Mouse (Mus musculus): ENCODE measurements around the gene Pole4.
A peak's percentile ranks its signal among the peaks of the same experiment; 100 is the strongest.
"Not testable (repeated sequence)": the region's sequence is repeated elsewhere in the genome, so short reads cannot be mapped to it uniquely, and the experiment has no call there.

Gene Pole4

DNA sequence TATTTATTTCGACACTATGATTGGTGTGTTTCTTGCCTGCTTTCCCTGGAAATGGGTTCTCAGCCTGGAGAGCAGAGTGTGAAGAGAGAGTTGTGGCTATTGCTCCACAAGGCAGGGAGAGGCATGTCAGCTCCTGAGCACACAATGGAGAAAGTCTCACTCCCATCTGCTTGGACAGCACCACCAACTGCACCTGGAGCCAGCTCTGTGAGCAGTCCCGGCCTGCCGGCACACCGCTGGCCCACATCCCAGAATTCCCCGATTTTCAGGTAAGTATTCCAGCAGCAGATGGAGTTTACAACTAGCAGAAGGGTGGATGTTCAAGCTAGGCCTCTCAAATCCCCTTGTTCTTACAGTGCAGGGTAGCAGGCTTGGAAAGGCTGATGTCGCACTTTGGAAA is 10.1 kb upstream of the Pole4 start:
- DNase-seq (ENCODE audit: extremely low read depth, low read depth, low spot score) = peak; percentile 72

DNA sequence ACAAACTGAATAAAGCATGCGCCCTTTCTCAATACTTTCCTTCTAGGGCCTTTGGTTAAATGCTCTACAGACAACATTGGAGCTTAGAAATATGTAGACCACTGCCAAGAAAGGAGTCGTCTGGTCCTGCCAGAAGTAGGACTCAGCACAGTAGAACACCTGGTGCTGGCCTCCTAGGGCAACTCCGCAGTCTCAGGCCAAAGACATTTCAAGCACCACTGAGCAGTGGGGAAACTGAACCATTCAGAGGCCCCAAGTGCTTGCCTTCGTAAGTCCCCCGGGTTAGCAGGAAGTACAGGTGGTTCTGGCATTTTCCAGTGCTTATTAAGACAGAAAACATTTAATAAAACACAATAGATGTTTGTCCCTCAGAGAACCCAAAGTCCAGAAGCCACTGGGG is 9.7 kb upstream of the Pole4 start:
- no peak for DNase-seq (ENCODE audit: extremely low read depth, low read depth, low spot score)

DNA sequence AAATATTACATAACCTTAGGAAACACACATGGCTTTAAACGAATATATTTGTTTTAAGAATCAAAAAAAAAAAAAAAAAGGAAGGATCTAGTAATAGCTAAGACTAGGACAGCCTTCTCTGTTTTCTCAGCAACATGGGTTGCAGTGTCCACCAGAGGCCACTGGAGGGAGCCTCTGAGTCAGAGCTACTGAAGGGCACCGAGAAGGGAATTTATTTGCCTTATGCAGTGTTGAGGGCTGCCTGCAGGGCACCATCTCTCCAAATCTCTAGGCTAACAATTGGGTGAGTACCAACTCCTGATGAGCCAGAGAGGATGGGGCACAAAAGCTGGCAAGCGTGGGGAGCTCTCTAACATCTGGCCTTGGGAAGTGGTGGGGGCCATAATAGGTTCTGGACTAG is 9.1 kb upstream of the Pole4 start:
- no peak for DNase-seq (ENCODE audit: extremely low read depth, low read depth, low spot score)

DNA sequence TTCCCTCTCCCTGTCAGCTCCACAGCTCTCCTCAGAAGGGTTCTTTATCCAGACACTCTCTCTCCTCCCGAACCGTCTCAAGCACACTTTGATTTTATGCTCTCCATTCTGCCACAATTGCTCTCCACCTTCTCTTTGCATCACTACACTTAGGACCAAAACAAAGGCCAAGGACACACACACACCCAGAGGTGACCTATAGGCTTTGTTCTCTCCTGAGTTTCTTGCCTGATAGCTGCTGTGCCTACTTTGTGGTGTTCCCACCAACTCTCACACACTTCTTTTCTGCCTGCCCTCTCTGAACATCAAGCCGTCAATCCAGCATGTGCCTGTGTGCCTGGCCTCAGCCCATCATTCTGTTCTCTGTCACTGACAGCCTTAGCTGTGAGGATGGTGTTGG is 2.6 kb upstream of the Pole4 start:
- no peak for DNase-seq (ENCODE audit: extremely low read depth, low read depth, low spot score)

DNA sequence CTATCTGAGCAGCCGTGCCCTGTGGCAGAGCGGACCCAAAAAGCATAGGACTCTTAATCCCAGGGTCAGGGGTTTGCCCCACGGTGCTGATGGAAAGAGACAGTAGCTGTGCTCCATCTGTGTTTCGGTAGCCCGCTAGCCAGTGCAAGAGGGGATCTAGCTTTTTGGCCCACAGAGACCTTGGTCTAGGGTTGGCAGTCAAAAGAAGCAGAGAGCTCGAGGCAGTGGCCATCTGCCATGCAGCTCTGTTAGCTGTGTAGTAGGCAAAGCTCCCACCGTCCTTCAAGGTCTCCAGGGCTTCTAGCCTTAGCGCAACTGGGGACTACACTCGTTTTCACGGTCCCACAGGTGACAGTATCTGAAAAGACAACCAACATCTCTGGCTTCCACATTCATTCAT is 2.1 kb upstream of the Pole4 start:
- DNase-seq (ENCODE audit: extremely low read depth, low read depth, low spot score) = no peak

DNA sequence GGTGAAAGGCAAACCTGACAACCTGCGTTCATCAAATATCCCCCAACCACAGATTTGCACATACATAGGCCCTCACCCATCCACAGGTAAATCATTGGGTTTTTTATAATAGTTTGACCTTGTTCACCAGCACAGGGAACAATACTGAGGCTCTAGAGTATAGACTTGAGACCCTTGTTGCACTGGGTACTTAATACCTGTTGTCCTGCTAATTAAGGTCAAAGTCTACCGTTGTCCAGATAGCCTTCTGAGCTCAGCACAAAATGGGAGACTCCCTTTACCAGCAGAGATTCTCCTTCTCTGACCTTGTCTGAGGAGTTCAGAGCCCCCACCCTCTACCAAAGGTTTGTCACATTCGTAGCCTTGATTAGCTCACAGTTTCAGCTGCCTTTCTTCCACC is 1.5 kb downstream of the Pole4 start:
- no peak for DNase-seq (ENCODE audit: extremely low read depth, low read depth, low spot score)

DNA sequence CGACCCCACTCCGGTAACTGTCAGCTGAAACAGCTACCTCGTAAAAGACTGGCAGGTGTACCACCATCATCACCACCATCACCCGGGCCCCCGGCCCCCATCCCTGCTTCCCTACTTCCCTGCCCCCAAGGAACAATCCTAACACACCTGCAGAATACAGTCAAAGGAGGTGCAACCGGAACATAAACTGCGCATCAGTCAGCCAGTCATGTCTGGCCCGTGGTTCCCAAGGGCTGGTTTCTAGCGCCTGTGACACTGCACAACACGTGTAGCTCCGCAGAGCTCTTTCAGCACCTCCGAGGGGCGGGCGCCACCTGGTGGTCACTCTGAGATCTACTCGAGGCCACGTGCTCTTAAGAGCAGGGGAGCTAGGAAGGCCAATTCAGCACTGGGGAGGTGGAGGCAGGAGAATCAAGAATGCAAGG is 2.6 kb downstream of the Pole4 start:
- DNase-seq (ENCODE audit: extremely low read depth, low read depth, low spot score) = no peak

DNA sequence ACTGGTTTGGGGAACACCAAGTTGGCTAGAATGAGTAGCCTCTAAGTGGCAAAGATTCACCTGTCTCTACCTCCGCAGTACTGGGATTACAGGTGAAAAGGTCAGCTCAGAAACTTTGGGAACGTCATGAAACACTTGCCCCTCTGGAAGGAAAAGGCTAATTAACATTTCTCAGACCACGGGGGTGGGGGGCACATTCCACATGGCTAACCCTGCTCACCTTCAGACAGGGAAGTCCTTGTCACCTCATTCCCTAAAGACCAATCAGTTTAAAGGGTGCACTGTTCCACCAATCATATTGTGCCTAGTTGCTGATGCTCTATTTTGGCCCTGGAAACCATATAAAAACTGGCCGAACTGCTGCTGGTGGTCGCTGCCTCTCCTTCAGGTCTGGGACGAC is 3.9 kb downstream of the Pole4 start:
- DNase-seq (ENCODE audit: extremely low read depth, low read depth, low spot score) = no peak

DNA sequence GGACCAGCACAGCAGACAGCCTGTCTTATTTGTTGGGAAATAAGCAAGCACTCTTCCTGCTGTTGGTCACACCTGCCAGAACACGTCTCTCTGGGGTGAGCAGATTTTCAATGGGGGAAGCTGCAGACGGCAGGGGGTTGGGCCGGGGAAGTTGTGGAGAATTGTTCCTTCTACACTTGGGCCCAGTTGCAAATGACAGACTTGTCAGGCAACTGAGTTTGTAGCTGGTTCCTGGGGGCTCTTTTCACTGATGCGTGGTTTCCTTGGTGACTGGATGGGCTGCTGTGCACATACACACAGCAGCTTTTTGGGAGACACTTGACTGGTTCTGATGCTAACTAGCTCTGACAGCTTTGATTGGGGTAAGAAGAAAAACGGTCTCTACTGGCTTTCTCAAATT is 5.3 kb downstream of the Pole4 start:
- DNase-seq (ENCODE audit: extremely low read depth, low read depth, low spot score) = no peak

DNA sequence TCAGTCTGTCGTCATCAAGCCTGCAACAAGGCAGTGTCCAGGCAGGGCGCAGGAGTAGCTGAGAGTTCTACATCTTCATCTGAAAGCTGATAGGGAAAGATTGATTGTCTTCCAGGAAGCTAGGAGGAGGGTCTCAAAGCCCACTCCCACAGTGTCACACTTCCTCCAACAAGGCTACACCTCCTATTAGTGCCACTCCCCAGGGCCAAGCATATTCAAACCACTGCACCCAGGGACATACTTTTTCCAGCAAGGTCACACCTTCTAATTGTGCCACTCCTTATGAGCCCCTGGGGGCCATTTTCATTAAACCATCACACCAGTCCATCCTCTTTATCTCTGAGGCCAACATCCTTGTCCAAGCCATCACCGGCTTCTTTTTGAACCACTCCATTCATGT is 8.4 kb downstream of the Pole4 start:
- DNase-seq (ENCODE audit: extremely low read depth, low read depth, low spot score) = no peak

DNA sequence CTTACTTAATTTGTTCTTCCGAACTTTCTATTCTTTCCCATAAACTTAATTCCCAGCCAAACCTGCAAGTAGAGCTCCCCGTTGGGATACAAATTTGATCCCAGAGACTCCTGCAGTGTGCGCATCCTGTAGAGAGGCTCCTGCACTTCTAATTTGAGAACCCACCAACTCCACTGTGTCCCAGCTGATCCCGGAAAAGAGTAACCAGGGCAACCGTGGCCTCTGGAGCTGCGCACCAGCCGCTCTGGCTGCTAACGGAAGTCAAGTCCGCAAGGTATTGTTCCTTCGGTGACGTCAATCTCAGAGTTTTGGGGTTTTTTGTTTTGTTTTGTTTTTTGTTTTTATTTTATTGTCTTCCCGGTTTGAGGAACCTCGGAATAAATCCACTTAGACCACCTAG is 10.5 kb downstream of the Pole4 start:
- DNase-seq (ENCODE audit: extremely low read depth, low read depth, low spot score) = no peak

DNA sequence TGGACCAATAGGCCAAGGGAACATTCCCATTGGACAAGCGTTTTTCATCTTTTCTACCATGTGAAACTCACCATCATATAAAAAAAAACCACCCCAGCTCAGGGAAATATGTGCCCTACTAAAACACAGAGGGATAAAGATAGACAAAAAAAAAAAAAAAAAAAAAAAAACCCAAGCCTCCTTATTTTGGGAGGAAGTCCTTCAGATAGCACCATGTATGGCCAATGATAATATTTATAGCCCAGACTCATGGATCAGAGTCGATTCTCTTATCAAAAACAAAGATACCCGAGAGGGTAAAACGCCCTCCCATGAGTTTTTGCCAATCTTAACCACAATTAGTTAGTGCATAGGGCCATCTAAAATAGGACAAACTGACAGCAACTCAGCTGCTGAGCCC is 15.7 kb downstream of the Pole4 start:
- DNase-seq (ENCODE audit: extremely low read depth, low read depth, low spot score) = no peak

DNA sequence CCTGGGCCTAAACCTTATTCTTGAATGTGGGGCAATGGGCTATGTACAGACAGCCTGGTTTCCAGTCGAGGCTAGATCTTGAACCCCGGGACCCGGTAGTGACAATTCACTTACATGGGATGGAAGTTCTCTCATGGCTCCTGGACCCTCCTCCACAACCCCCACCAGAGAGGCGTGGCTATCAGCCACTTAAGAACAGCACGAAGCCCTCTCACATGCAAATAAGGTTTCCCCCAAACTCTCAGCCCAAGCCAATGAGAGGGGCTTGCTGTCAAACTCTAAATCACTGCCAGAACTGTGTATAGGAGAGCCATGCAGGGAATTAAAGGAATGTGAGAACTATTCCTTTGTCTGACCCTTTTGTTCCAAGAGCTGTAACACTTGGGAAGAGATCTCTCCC is 16.6 kb downstream of the Pole4 start:
- DNase-seq (ENCODE audit: extremely low read depth, low read depth, low spot score) = not testable (repeated sequence)

DNA sequence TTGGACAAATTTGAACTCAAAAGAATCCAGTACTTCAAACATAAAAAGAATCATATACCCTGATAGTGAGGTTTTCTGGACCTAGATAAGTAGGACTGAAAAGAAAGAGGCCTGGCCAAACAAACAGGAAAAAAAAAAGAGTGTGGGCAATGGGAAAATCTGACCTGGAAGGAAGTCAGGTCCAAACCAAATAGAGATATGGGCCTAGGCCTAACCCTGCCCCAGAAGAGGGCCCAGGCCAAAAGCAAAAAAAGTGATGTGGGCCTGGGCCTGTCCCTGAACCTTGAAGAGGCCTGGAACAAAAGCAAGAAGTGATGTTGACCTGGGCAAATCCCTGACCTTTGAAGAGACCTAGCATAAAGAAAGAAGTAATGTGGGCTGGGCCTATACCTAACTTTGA is 21.0 kb downstream of the Pole4 start:
- no peak for DNase-seq (ENCODE audit: extremely low read depth, low read depth, low spot score)

DNA sequence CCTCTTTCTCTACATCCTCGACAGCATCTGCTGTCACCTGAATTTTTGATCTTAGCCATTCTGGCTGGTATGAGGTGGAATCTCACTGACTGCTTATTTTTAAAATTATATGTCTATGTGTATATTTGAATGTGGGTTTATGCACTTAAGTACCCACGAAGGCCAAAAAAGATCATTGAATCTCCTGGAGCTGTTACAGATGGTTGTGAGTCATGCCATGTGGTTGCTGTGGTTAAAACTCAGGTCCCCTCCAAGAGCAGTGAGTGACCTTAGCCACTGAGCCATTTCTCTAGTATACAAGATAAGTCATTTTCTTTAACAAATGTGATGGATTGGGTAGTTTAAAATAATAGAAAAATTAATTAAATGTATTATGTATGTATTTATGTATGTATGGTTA is 25.9 kb downstream of the Pole4 start:
- DNase-seq (ENCODE audit: extremely low read depth, low read depth, low spot score) = not testable (repeated sequence)

DNA sequence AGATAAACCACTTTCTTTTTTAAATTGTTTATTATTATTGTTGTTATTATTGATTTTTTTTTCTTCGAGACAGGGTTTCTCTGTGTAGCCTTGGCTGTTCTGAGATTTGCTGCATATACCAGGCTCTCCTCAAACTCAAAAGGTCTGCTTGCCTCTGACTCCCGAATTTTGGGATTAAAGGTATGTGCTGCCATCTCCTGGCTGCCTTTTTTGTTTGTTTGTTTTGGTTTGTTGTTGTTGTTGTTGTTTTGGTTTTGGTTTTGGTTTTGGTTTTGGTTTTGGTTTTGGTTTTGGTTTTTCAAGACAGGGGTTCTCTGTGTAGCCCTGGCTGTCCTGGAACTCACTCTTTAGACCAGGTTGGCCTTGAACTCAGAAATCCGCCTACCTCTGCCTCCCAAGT is 27.5 kb downstream of the Pole4 start:
- DNase-seq (ENCODE audit: extremely low read depth, low read depth, low spot score) = not testable (repeated sequence)

DNA sequence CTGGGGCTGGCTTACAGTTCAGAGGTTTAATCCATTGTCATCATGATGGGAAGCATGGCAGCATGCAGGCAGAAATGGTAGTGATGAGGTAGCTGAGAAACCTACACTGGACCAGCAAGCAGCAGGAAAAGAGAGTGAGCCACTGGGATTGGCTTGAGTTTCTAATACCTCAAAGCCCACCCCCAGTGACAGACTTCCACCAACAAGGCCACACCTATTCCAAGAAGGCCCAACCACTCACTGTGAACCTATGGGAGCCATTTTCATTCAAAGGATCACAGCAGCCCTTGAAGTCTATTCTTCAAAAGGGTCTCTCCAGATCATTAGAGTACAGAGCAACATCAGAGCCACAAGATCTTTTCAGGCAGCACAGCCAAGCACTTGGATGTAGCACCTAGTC is 38.7 kb downstream of the Pole4 start:
- no peak for DNase-seq (ENCODE audit: extremely low read depth, low read depth, low spot score)

DNA sequence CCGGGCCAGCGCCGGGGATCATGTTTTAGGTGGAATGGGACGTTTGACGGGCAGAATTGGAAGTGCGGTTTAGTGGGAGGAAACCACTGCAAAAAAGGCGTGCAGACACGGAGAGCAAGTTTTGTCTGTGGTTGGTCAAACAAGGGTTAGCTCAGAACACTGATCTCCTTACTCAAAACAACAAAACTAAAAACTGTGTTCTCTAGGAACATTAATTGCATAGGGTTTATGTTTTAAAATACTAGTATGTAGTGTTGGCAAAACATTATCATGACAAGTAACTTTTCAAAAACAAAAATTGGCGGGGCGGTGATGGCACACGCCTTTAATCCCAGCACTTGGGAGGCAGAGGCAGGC is 52.0 kb downstream of the Pole4 start:
- no peak for DNase-seq (ENCODE audit: extremely low read depth, low read depth, low spot score)

DNA sequence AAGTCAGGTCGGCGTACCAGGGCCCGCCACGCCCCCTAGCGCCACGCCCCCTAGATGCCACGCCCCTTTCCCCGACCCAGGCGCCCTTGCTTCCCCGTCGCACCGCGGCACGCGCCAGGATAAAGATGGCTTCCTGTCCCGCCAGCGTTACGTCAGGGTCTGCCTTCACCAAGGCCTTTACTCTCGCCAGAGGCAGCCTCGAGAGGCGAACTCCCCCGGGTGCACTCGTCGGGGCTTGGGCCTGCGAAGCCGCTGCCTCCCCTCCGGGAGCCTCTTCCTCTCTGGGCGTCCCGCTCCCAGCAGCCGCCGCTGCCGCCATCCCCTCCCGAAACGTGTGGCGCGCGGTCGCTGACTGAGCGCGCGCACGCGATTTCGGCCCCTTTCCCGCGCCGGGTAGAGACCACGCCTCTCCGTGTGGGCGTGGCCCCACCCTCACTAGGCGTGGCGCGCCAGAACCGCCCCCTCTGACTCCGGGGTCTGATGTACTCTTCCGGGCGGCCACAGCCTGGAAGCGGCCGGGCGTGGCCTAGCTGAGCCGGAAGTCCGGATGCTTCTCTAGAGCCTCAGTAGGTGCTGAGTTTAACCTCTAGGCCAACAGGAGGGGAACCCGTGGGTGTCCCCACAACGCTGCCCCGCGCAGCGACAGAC is 52.5 kb downstream of the Pole4 start:
- DNase-seq (ENCODE audit: extremely low read depth, low read depth, low spot score) = no peak

DNA sequence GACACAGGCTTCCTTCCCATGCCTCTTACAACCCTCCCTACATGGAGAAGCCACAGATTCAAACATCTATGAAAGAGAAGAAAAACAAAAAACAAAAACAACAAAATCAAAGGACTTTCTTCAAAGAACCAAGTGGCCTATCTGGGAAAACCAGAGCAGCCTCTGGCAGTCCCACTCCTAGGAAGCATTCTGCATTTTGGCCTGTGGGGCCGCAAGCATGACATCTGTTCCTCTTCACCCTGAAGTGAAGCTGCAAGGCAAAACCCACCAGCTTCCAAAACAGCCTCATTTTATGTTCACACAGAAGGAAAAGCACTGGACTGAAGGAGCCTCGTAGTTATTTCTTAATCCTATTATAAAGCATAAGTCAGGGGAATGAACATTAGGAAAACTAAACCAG is 56.1 kb downstream of the Pole4 start:
- DNase-seq (ENCODE audit: extremely low read depth, low read depth, low spot score) = no peak

DNA sequence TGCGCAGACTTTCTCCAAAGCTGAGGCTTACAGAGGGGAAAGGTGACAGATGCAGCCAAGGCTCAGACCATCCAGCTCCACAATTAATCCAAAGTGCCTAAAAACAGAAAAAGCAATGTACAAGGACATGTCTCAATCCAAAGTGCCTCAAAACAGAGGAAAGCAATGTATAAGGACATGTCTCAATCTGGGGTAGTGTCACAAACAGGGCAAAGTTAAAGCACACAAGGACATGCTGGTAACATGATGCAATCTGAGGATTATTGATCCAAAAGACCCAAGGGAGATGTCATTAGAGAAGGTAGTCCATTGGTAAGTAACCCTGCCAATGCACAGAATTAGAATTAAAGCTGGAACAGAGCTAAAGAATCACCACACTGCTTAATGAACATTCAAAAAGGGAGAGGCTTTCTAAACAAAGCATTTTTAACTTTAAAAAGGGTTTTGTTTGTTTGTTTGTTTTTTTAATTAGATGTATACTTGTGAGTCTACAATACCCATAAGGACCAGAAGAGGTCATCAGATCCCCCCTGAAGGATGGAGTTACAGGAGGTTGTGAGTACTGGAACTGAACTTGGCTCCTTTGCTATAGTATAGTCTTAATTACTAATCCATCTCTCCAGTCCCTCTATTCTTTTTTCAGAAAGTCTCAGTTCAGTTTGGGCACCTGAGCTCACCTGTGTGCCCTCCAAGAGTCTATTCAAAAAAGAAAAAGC is 57.1 kb downstream of the Pole4 start:
- peak; percentile 83 for DNase-seq (ENCODE audit: extremely low read depth, low read depth, low spot score)

DNA sequence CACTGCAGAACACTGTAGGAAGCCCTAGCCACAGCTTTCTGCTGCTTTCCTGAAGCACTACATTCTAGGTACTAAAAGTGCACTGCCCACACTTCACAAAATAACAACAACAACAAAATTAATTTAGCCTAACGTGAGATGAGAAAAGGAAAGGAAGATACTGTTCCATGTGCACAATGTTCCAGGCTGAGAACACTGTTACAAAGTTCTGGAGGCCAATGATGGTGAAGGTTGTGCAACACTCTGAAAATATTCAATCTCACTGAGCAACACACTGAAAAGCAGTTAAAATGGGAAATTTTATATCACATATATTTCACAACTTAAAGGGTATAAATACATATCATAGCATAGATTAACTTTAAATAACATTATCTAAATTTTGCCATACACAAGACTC is 58.2 kb downstream of the Pole4 start:
- no peak for DNase-seq (ENCODE audit: extremely low read depth, low read depth, low spot score)

DNA sequence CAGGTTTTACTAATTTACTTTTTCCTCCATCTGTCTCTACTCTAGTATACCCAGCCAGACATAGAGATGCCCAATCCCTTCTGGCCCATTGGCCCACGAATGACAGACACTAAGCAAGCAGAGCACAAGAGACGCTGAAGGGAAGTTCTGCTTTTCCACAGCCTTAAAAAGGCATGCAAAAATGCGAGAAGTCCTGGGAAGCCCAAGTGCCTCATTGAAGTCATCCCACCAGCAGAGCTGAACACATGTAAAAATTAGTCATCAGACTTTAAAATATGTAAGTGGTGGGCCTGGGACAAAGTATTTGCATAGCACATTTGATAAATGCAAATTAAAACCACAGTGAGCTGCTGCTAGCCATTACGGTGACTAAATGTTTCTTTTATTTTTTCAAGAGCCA is 65.1 kb downstream of the Pole4 start:
- no peak for DNase-seq (ENCODE audit: extremely low read depth, low read depth, low spot score)

Measured in fat pad, adult 2 months (tissue).